Mouse (Mus musculus) limb, embryonic 14.5 days (tissue): Measurements from ENCODE around the gene Mindy2. TPM values are rescaled to one million over a fixed set of nuclear protein-coding genes. Genes with fewer than 3 reads are reported as not detected.
"Not testable (repeated sequence)": the region's sequence is repeated elsewhere in the genome, so short reads cannot be mapped to it uniquely, and the experiment has no call there.

Experiments
- ATAC-seq: fragments of 200-750 bp; cut with Nextera tagmentation; 2 replicates; pipeline ENCODE4 v1.8.0; 2017; ENCODE audit warnings: low read depth, moderate number of reproducible peaks, moderate TSS enrichment; ENCODE audit not compliant: low FRiP score
- DNase-seq: peaks from one replicate; pipeline ENCODE4 v3.0.0-alpha.2; 2015; ENCODE audit warnings: low spot score
- H3K27ac ChIP-seq: fragments of 300-500 bp; sonication (generic); replicated peaks from 2 replicates; pipeline ENCODE4 v1.5.1; 2014; ENCODE audit warnings: low read depth, mild to moderate bottlenecking, low read length, moderate library complexity, mixed read lengths
- H3K27me3 ChIP-seq: fragments of 300-500 bp; sonication (generic); 2 replicates; pipeline ENCODE4 v1.6.1; 2014; ENCODE audit warnings: low read length, mixed read lengths; ENCODE audit not compliant: control insufficient read depth, insufficient read depth
- H3K36me3 ChIP-seq: fragments of 300-500 bp; sonication (generic); 2 replicates; pipeline ENCODE4 v1.6.1; 2014; ENCODE audit warnings: mild to moderate bottlenecking, low read length, moderate library complexity, mixed read lengths; ENCODE audit not compliant: control insufficient read depth, insufficient read depth
- H3K4me1 ChIP-seq: fragments of 300-500 bp; sonication (generic); 2 replicates; pipeline ENCODE4 v1.6.1; 2014; ENCODE audit warnings: antibody characterized with exemption, low read length, mixed read lengths; ENCODE audit not compliant: control insufficient read depth, insufficient read depth
- H3K4me2 ChIP-seq: fragments of 300-500 bp; sonication (generic); replicated peaks from 2 replicates; pipeline ENCODE4 v1.6.1; 2014; ENCODE audit warnings: low read depth, mild to moderate bottlenecking, low read length, moderate library complexity; ENCODE audit not compliant: severe bottlenecking
- H3K4me3 ChIP-seq: fragments of 300-500 bp; sonication (generic); replicated peaks from 2 replicates; pipeline ENCODE4 v1.5.1; 2014; ENCODE audit warnings: low read length
- H3K9ac ChIP-seq: fragments of 300-500 bp; sonication (generic); 2 replicates; pipeline ENCODE4 v1.6.1; 2014; ENCODE audit warnings: mild to moderate bottlenecking, low read depth, low read length, moderate library complexity; ENCODE audit not compliant: severe bottlenecking
- H3K9me3 ChIP-seq: fragments of 300-500 bp; sonication (generic); 2 replicates; pipeline ENCODE4 v1.6.1; 2016; ENCODE audit warnings: low read length; ENCODE audit not compliant: control insufficient read depth
- POLR2A ChIP-seq: fragments of 200-500 bp; IDR thresholded peaks from 2 replicates; pipeline ENCODE4 v1.8.0; 2012; ENCODE audit warnings: inconsistent platforms, mild to moderate bottlenecking, moderate library complexity, borderline replicate concordance; ENCODE audit not compliant: insufficient read depth, insufficient read length; ENCODE audit errors: extremely low read depth
- WGBS: fragments of 180-500 bp; shearing (Covaris S2); extraction: QIAGEN DNeasy Blood & Tissue Kit; methylation state at CpG from one replicate; pipeline ENCODE4 v1.1.7; 2014; 5-methylcytosine and 5-hydroxymethylcytosine counted together
- polyA plus RNA-seq, 2 experiments: library from polyadenylated mRNA; depleted of rRNA in 1 of 2; stranded (reverse) in 1 of 2; unstranded in 1 of 2; fragments of >200 nt; fragmentation: Nextera tagmentation in 1 of 2; extraction: Ambion mirVana in 1 of 2; gene quantifications; 2 replicates each; pipeline versions ENCODE4 v1.2.1 to v1.2.3; 2012 to 2014

Mindy2 gene
- polyA plus RNA-seq, 2 experiments: 6.3 to 13.0 TPM

GRCm38 (mm10) chr9:70555431-70555830 lies 101.5 kb downstream of the Mindy2 start:
- no peak overlapping the region for H3K27ac ChIP-seq
- H3K36me3 ChIP-seq: peaks cover 18% of the 10 kb centered on the region
- no peak for DNase-seq
- no peaks in the 10 kb centered on the region for H3K27me3 ChIP-seq
- no peak for ATAC-seq
- H3K9me3 ChIP-seq: peaks cover 9% of the 10 kb centered on the region; the same call in 1 of the 2 replicates
- no peak overlapping the region for H3K9ac ChIP-seq
- no peak overlapping the region for H3K4me3 ChIP-seq
- no peaks in the 10 kb centered on the region for H3K4me1 ChIP-seq
- TF ChIP-seq POLR2A: no peak
- no peak overlapping the region for H3K4me2 ChIP-seq

GRCm38 (mm10) chr9:70552233-70552632 lies 104.7 kb downstream of the Mindy2 start:
- not testable (repeated sequence) for DNase-seq, H3K27me3 ChIP-seq, H3K4me3 ChIP-seq, H3K9ac ChIP-seq, H3K9me3 ChIP-seq, H3K27ac ChIP-seq, ATAC-seq, H3K4me2 ChIP-seq, H3K4me1 ChIP-seq
- peaks cover 27% of the 10 kb centered on the region for H3K36me3 ChIP-seq
- WGBS: 93% methylated on average over 2 of the region's 2 CpGs

- peaks cover 27% of the 10 kb centered on the region for H3K36me3 ChIP-seq
- H3K27me3 ChIP-seq: no peaks in the 10 kb centered on the region
- TF ChIP-seq POLR2A: no peak
- no peak overlapping the region for H3K4me2 ChIP-seq
- no peak overlapping the region for H3K4me3 ChIP-seq
- no peak overlapping the region for H3K27ac ChIP-seq
- WGBS: 93% methylated on average over 1 of the region's 1 CpGs
- ATAC-seq (no peak), DNase-seq (no peak)
- H3K9me3 ChIP-seq: peaks cover 9% of the 10 kb centered on the region; the same call in 1 of the 2 replicates
- H3K4me1 ChIP-seq: no peaks in the 10 kb centered on the region
- H3K9ac ChIP-seq: no peak overlapping the region
Measured at GRCm38 (mm10) chr9:70551524-70551923, 105.5 kb downstream of the Mindy2 start.

Other genes starting within 250 kb of the Mindy2 start
- gene Ccnb2, start 235.6 kb downstream of the Mindy2 start, polyA plus RNA-seq (2012; rRNA removed): 91.5 and 97.1 TPM in 2 replicates
- gene Ccnb2, start 235.6 kb downstream of the Mindy2 start, polyA plus RNA-seq (2014; fragmentation: Nextera tagmentation; extraction: Ambion mirVana): 144 and 149 TPM in 2 replicates
- 38.8 and 48.7 TPM in 2 replicates for gene Rnf111, start 153.4 kb downstream of the Mindy2 start, polyA plus RNA-seq (2012; rRNA removed)
- gene Rnf111, start 153.4 kb downstream of the Mindy2 start, polyA plus RNA-seq (2014; fragmentation: Nextera tagmentation; extraction: Ambion mirVana): 25.3 and 29.9 TPM in 2 replicates
- 33.9 and 52.8 TPM in 2 replicates for gene Sltm, start 114.4 kb downstream of the Mindy2 start, polyA plus RNA-seq (2012; rRNA removed)
- gene Sltm, start 114.4 kb downstream of the Mindy2 start, polyA plus RNA-seq (2014; fragmentation: Nextera tagmentation; extraction: Ambion mirVana): 49.8 and 52.3 TPM in 2 replicates
- gene Gm10642, start 923 bp downstream of the Mindy2 start, polyA plus RNA-seq (2012; rRNA removed): 0.30 and 0.33 TPM in 2 replicates
- 0.29 and 0.65 TPM in 2 replicates for gene Gm10642, start 923 bp downstream of the Mindy2 start, polyA plus RNA-seq (2014; fragmentation: Nextera tagmentation; extraction: Ambion mirVana)
- gene Adam10, start 21.8 kb upstream of the Mindy2 start, polyA plus RNA-seq (2012; rRNA removed): 37.3 and 41.3 TPM in 2 replicates
- 58.2 and 61.9 TPM in 2 replicates for gene Adam10, start 21.8 kb upstream of the Mindy2 start, polyA plus RNA-seq (2014; fragmentation: Nextera tagmentation; extraction: Ambion mirVana)